Mouse (Mus musculus) c-Kit-positive CD71-negative TER-119-negative erythroid progenitor cells, embryonic 14.5 days (primary cell): ENCODE measurements around the gene 9230104L09Rik.

Experiments
- DNase-seq: peaks from one replicate; pipeline ENCODE4 v3.0.0-alpha.2; 2013; ENCODE audit warnings: low read depth

9230104L09Rik gene

GRCm38 (mm10) chr2:148856630-148857400, 8.0 kb downstream of the 9230104L09Rik start:
- DNase-seq = no peak

- DNase-seq = peak; percentile 63
Observed at GRCm38 (mm10) chr2:148851116-148851906, 13.5 kb downstream of the 9230104L09Rik start.

DNA sequence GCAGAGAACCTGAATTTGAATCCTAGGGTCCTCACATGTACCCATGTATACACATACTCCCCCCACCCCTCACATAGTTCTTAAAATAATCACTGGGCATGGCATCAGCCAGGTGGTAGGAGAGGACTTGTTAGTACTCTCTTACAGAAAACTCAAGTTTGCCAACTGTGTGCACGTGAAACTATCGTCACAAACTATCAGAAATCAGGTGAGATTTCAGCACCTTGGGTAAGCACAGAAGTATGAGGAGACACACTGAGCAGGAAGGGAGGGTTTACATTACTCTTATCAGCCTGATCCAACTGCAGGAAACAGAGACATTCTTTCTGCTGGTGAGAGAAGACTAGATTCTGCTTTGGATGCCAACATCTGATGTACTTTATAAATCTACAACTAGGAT, 25.6 kb downstream of the 9230104L09Rik start:
- no peak for DNase-seq

- DNase-seq = no peak
Observed at GRCm38 (mm10) chr2:148838075-148838777, 26.6 kb downstream of the 9230104L09Rik start.

- DNase-seq = no peak
Observed at GRCm38 (mm10) chr2:148834912-148835311, 29.9 kb downstream of the 9230104L09Rik start, which contains the start of gene Cst9. Gene Cst9 (plus strand): TSS chr2:148835147.

- no peak for DNase-seq
Observed at GRCm38 (mm10) chr2:148825986-148826385, 38.9 kb downstream of the 9230104L09Rik start.

DNA sequence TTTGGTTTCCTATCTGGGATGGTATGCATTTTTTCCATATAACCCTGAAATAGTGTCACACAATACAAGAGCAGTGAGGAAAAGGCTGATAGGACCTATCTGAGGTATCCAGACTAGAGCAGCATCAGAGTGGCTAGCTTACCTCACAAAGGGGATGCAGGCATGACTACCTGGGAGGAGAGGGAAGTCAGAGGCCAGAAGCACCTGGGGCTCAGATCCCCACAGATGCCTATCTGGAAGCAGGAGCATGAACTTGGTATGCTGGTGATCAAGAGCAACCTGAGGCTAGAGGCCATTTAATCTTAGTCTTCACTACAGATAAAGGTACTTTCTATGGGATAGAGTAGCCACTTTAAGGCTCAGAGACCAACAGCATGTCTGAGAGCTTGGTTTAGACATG, 44.9 kb downstream of the 9230104L09Rik start, which contains the start of gene Cst13:
Gene Cst13 (plus strand): TSS at position 173 of the 400 bp plus-strand sequence.
- DNase-seq = no peak

GRCm38 (mm10) chr2:148806696-148807095, 58.1 kb downstream of the 9230104L09Rik start:
- DNase-seq = no peak

DNA sequence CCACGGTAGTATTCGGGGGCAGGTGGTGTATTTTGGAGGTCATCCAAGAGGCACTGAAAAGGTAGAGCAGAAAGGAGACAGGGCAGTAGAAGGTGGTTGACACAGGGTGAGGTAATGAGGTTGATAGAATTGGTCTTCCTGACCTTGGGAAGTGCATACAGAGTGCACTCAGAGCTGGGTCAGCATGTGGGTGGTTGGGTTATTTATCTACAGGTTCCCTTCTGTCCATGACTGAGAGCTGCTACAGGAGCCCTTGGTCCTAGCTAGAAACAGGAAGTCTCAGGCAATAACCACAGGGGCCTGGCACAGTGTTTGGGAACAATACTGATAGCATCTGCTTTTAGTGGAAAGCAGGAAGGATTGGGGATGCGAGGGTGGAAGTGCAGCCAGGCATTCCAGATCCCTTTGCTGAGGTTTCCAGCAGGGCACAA, 63.3 kb downstream of the 9230104L09Rik start:
- DNase-seq = no peak

GRCm38 (mm10) chr2:148798485-148798884, 66.4 kb downstream of the 9230104L09Rik start, which contains the start of gene Cst8:
Gene Cst8 (plus strand): TSS chr2:148798785.
- DNase-seq = no peak
